Mouse (Mus musculus) cerebellum, adult 2 months (tissue): Measurements from ENCODE around the gene Pdzd7.

Experiments used
- CTCF ChIP-seq: fragments of 200-500 bp; IDR thresholded peaks from 2 replicates; pipeline ENCODE4 v1.5.1; 2011; ENCODE audit warnings: low read depth, mild to moderate bottlenecking, control low read depth, low read length, moderate library complexity, borderline replicate concordance; ENCODE audit not compliant: insufficient read depth
- POLR2A ChIP-seq: fragments of 200-500 bp; IDR thresholded peaks from 2 replicates; pipeline ENCODE4 v1.6.1; 2011; ENCODE audit warnings: low read length, control low read depth, borderline replicate concordance; ENCODE audit not compliant: insufficient read depth

DNA sequence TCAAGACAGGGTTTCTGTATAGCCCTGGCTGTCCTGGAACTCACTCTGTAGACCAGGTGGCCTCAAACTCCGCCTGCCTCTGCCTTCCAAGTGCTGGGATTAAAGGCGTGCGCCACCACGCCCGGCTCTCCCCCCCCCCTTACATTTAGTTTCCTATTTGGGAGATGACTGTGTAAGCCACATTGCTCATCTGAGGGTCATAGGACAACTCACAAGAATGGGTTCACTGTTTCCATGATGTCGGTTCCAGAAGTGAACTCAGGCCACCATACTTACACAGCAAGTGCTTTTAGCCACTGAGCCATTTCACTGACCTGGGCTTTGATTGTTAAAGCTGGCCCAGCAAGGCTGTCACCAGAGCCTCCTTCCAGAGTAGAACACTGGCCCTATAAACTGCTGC lies 68.4 kb downstream of the Pdzd7 start:
- TF ChIP-seq CTCF = no peak
- no peak for TF ChIP-seq POLR2A
